Mouse (Mus musculus) olfactory bulb, adult 2 months (tissue): ENCODE results near the gene Gabpb1. TPM values are rescaled to one million over a fixed set of nuclear protein-coding genes. Genes with fewer than 3 reads are reported as not detected.

Experiments
- H3K27ac ChIP-seq: fragments of 200-500 bp; 2 replicates; pipeline ENCODE4 v1.5.1; 2012; ENCODE audit warnings: low read depth, low read length; ENCODE audit not compliant: insufficient read depth
- H3K4me1 ChIP-seq: fragments of 200-500 bp; 2 replicates; pipeline ENCODE4 v1.6.1; 2012; ENCODE audit warnings: low read length; ENCODE audit not compliant: control insufficient read depth, insufficient read depth
- H3K4me3 ChIP-seq: fragments of 200-500 bp; 2 replicates; pipeline ENCODE4 v1.5.1; 2012; ENCODE audit warnings: mild to moderate bottlenecking, low read depth, low read length, moderate library complexity; ENCODE audit not compliant: insufficient read depth
- CTCF ChIP-seq: fragments of 200-500 bp; IDR thresholded peaks from 2 replicates; pipeline ENCODE4 v1.5.1; 2012; ENCODE audit warnings: low read depth, mild to moderate bottlenecking, low read length, moderate library complexity; ENCODE audit not compliant: insufficient read depth
- POLR2A ChIP-seq: fragments of 200-500 bp; IDR thresholded peaks from 2 replicates; pipeline ENCODE4 v1.6.1; 2012; ENCODE audit warnings: mild to moderate bottlenecking, low read depth, low read length, moderate library complexity; ENCODE audit not compliant: insufficient read depth
- WGBS: fragments of 180-500 bp; shearing (Covaris S2); methylation state at CpG from one replicate; pipeline ENCODE4 v1.1.7; 2018; 5-methylcytosine and 5-hydroxymethylcytosine counted together
- polyA plus RNA-seq: library from polyadenylated mRNA; stranded (reverse); fragments of >200 nt; gene quantifications from 2 replicates; pipeline ENCODE4 v1.2.4, GENCODE M21; 2012; ENCODE audit warnings: low replicate concordance; ENCODE audit not compliant: missing spikeins, insufficient read depth, insufficient read length

The Gabpb1 gene
- polyA plus RNA-seq, 1 experiment, result not detected

DNA sequence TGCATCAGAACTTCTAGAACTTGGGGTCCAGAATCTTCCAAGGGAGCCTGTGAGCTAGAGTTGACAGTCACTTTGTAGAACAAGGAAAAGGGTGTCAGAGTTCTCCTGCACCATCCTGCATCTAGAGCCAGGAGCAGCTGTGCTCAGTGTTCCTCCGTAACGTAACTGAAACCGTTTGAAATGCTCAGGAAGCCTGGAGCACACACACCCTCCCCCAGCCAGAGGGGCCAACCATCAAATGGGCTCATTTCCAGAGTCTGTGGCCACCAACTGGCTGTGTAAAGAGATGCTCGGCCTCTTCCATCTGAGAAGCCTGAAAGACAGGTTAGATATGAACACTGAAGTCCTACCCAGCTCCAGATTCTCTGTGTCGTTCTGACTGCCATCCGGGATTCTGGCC, 92.2 kb downstream of the Gabpb1 start:
- WGBS, result 71% methylated on average over 6 of the region's 6 CpGs
- TF ChIP-seq CTCF, result no peak
- TF ChIP-seq POLR2A, result no peak

DNA sequence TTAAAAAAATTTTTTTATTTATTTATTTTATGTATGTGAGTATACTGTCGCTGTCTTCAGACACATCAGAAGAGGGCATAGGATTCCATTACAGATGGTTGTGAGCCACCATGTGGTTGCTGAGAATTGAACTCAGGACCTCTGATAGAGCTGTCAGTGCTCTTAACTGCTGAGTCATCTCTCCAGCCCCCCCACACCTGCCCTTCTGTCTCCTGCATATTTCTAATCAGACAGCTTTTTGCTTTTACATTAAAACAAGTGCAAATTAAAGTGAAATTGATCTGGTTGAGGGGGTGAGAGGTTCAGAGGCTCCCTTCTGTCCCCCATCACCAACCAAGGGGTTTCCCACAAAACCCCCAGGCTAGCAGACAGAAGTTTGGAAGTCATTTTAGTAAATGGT, 96.9 kb downstream of the Gabpb1 start:
- no peaks in the 10 kb centered on the region for H3K4me1 ChIP-seq
- TF ChIP-seq CTCF (no peak), POLR2A (no peak)
- 100% methylated on average over 1 of the region's 1 CpGs for WGBS
- no peak overlapping the region for H3K4me3 ChIP-seq
- no peak overlapping the region for H3K27ac ChIP-seq

More for the DNA sequence above, 92.2 kb downstream of the Gabpb1 start:
- H3K4me1 ChIP-seq, result no peaks in the 10 kb centered on the region
- no peak overlapping the region for H3K27ac ChIP-seq
- H3K4me3 ChIP-seq, result no peak overlapping the region

Other genes starting within 250 kb of the Gabpb1 start
- gene Atp8b4, start 175.7 kb downstream of the Gabpb1 start, polyA plus RNA-seq, result not detected in 2 replicates
- gene Slc27a2, start 123.9 kb downstream of the Gabpb1 start, polyA plus RNA-seq, result not detected in 2 replicates
- not detected in 2 replicates for gene Hdc, start 57.0 kb downstream of the Gabpb1 start, polyA plus RNA-seq
- gene Usp8, start 31.0 kb upstream of the Gabpb1 start, polyA plus RNA-seq, result not detected in 2 replicates
- not detected in 2 replicates for gene Usp50, start 107.1 kb upstream of the Gabpb1 start, polyA plus RNA-seq
- gene Trpm7, start 199.9 kb upstream of the Gabpb1 start, polyA plus RNA-seq, result 111 and 261 TPM in 2 replicates